Mouse (Mus musculus) granulocyte monocyte progenitor cell, adult 5-6 weeks (primary cell): Measurements from ENCODE around the gene Atr. TPM values are rescaled to one million over a fixed set of nuclear protein-coding genes. Genes with fewer than 3 reads are reported as not detected.

Experiments
- ATAC-seq: replicated peaks from 2 replicates; pipeline ENCODE4 v1.8.0; 2016; ENCODE audit warnings: mild to moderate bottlenecking, moderate TSS enrichment, inconsistent platforms; ENCODE audit not compliant: poor library complexity, severe bottlenecking
- total RNA-seq, 2 experiments: library from RNA; stranded (forward) in 1 of 2; stranded (reverse) in 1 of 2; fragments of 200-712, 200-1000 nt in 1 of 2; fragments of >200 nt in 1 of 2; fragmentation: Nextera tagmentation in 1 of 2; gene quantifications; 2 replicates each; pipeline ENCODE4 v1.2.3; 2014 to 2017

The Atr gene
- 34.6 and 39.2 TPM in 2 replicates for total RNA-seq (2014; fragmentation: Nextera tagmentation)
- 48.0 and 55.6 TPM in 2 replicates for total RNA-seq (2017)

GRCm38 (mm10) chr9:95857414-95858026, at the start of gene Atr:
Gene Atr (plus strand): TSS chr9:95857597.
- peak; percentile 89 for ATAC-seq

- ATAC-seq, result no peak
Observed at GRCm38 (mm10) chr9:95809596-95809995, 47.8 kb upstream of the Atr start.

GRCm38 (mm10) chr9:95811817-95812216, 45.6 kb upstream of the Atr start:
- no peak for ATAC-seq

DNA sequence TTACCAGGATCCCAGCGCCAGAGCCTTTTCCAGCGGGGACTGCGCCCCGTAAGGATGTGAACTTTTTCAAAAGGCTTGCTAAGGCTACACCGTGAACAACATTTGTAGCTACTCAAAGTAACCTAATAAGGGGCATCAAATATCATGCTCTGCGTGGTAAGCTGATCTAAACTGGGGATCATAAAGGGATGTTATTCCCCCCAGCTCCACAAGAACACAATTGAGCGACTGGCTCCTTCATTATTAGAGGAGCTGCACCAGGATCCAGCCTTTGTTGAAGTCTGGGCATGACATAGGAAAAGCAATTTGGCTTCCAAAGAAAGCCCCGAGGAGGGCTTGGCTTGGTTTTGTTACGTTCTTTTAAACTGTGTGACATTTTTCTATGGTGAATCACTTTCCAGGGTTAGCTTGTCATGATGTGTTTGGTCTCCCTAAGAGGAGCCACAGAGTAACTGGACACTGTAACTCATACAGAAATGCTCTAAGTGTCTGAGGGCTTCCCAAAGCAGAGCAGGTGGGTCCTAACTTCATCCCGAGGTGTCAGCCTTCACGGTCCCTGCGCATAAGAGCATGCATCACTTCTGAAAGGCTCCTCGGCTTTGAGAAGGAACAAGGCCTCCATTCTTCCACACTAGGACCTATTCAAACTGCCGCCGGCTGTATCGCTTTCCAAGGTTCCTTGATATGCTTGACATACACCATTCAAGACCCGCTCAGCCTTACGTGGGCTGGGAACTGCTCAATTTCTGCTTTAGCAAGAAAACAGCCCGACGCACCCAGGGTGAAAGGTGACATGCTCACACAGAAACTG, 43.5 kb upstream of the Atr start:
- ATAC-seq, result no peak

DNA sequence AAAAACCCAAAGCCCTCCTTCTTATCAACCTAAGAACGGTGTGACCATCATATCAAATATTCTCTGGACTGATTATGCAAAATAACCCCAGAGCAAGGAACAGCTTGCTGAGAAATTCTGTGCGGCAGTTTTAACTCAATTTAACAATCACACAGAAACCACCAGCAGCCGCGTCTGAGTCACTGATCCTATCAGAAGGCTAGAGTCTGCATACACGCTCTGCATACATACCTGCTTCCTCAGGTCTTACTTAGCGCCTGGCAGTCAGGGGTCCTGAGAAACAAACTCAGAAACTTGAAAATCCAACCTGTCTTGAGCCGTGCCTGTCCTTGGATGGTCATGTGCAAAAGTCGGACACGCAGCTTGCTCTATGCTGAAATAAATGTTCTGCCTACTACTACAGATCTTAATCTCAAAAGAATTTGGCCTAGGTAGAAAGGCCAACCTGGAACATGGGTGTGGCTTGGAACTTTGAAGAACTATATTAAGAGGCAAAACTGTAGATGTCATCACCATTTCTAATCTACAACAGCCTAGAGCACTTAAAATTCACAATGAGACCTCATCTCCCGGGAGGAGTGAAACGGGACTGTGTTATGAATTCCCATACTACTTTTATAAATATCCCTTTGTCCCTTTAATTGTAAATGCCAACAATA, 42.3 kb upstream of the Atr start:
- ATAC-seq, result no peak

GRCm38 (mm10) chr9:95815706-95816105, 41.7 kb upstream of the Atr start:
- no peak for ATAC-seq

DNA sequence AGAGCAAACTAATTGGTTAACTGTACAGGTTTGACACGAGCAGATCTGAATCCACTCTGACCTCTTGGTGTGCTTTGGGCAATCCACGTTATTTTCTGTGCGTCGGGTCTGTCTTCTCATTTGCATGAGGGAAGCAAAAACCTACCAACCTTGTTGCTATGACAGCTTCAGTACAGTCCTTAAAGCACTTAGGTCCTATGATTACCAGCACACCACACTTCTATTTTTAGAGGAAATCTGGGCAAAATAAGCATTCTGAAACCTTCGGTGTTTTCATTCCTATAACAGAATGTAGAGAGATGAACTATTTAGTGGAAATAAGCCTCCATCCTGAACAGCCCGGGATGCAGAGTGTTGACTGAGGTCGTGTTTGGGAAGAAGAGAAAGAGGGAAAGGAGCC, 34.9 kb upstream of the Atr start:
- no peak for ATAC-seq

GRCm38 (mm10) chr9:95827565-95827964, 29.8 kb upstream of the Atr start:
- no peak for ATAC-seq

- ATAC-seq, result peak; percentile 60
Observed at GRCm38 (mm10) chr9:95832758-95833157, 24.6 kb upstream of the Atr start.

DNA sequence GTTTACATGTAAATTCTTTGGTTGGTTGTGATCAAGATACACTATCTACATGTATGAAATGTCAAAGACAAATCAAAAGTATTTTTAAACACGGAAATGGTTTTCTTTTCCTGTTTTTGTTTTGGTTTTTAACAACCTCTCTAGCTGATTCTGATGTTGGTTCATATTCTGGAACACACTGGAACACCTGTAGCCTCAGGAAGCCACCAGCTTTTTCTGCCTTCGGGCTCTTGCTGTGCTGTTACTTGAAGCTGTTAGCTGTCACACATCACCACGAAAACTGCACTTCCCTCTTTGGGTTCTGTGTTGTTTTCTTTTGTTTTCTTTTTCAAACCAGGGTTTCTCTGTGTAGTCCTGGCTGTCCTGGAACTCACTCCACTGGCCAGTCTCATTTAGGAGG, 22.6 kb upstream of the Atr start:
- ATAC-seq, result peak; percentile 32; the same call in 1 of the 2 replicates

DNA sequence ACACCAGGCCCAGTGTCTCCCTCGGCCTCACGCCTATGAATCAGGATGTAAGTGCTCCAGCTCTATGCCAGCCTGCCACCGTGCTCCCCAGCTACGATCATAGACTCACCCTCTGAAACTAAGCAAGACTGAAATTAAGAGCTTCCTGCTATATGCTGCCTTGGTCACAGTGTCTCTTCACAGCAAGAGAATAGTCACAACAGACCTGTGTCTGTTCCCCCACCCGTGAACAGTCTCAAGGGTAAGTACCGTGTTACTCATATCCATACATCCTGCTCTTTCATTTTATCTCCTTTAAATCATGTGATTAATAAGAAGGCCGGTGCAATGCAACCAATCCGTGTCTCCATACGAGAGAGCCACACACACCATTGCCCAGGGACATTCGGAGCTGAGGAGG, 21.7 kb upstream of the Atr start:
- ATAC-seq, result 0 out of 2 replicates have a peak, but pooled peaks have one; percentile 25

DNA sequence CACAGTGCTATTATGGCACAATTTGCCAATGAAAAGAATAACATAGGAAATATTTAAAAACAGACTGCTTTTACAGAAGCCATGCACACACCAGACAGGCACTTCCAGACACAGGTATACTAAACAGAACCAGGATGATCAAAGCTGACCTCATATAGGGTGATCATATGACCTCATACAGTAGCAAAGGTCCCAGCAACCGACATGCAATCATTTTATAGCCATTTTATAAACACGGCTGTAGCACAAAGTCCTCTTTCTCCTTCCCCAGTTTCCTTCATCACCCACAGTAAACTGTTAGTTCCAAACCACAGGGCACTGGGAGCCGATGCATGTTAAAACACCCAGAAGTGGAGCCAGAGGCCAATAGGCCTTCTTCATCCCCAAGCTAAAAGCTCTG, 18.0 kb upstream of the Atr start:
- ATAC-seq, result no peak

- ATAC-seq, result peak; percentile 89
Observed at GRCm38 (mm10) chr9:95844825-95845460, 12.5 kb upstream of the Atr start, which contains the start of gene Pls1. Gene Pls1 (minus strand): TSS chr9:95845311.

- no peak for ATAC-seq
Observed at GRCm38 (mm10) chr9:95845711-95846110, 11.7 kb upstream of the Atr start.

GRCm38 (mm10) chr9:95851671-95852070, 5.7 kb upstream of the Atr start:
- no peak for ATAC-seq

- peak; percentile 47 for ATAC-seq
Observed at GRCm38 (mm10) chr9:95852896-95853295, 4.5 kb upstream of the Atr start.

DNA sequence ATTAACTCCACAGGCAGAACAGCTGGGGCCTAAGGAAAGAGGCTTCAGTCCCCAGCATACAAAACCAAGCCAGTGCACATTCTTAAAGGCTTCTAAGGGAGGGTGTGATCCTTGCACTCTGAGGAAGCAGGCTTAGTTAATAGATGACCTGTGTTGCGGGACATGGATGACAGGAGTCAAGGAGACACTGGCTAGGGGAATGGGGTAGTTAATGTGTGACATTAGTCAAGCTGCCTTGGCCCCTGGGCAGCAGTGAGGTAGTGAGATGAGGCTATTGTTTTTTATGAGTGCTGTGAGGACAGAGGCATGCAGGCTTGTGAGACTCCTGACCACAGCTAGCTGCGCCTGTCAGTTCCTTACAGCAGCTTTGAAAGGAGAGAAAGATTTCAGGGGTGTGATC, 2.5 kb upstream of the Atr start:
- ATAC-seq, result no peak

DNA sequence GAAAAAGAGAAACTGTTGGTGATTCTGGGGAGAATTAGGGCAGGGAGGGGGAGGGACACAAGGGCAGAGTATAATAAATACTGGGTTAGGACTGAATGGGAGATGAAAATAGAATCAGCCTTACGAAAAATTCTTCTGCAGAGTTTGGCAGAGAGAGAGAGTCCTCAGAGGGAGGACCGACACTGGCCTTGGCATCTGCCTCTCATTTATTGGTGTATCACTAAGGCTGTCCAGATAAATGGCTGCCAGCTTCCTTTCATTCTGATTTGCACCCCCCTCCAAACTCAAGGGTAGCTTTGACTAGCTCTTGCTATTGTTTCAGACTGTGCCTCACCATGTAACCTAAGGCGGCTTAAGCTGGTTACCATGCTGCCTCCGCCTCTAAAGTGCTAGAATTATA, 1.4 kb upstream of the Atr start:
- no peak for ATAC-seq

DNA sequence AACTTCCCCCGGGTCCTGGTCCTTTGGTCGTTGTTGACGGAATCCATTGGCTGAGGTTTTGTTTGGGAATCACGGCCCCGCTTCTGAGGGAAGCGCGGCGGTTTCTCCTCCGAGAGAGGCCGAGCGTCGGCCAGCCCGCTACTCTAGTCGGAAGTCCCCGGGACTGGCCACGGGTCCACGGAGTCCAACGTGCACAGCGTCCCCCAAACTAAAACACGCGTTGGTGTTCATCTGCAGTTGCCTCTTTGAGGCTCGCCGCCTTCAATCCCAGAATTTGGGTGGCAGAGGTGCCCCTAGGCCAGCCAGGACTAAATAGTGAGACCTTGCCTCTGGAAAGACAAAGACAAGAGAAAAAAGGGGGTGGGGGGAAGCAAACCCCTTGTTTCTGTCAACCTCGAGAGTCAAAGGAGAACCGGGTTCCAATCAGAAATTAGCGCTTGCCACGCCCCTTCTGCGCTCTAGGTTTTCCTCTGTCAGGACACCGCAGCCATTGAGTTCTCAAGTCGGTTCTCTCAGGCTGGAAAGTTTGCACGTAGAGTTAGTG, 702 bp downstream of the Atr start:
- peak; percentile 69 for ATAC-seq

- no peak for ATAC-seq
Observed at GRCm38 (mm10) chr9:95878246-95878645, 20.8 kb downstream of the Atr start.
